Mouse (Mus musculus) adrenal gland, postnatal 10 days (tissue): Measurements from ENCODE around the gene Tnpo3. TPM values are rescaled to one million over a fixed set of nuclear protein-coding genes. Genes with fewer than 3 reads are reported as not detected.
A peak's percentile ranks its signal among the peaks of the same experiment; 100 is the strongest.

Experiments
- DNase-seq: peaks from one replicate; pipeline ENCODE4 v3.0.0; 2021; ENCODE audit warnings: mixed read lengths
- total RNA-seq, 2 experiments: library from RNA; stranded (reverse); gene quantifications; 2 replicates each; pipeline ENCODE4 v1.2.3; 2021

Tnpo3 gene
- total RNA-seq, 2 experiments from 2014 or later: 48.8 to 61.1 TPM

- no peak for DNase-seq
Observed at GRCm38 (mm10) chr6:29527361-29528164, 82.1 kb downstream of the Tnpo3 start.

GRCm38 (mm10) chr6:29526281-29527251 is 83.1 kb downstream of the Tnpo3 start, which contains the start of gene Irf5:
TSS of gene Irf5 (plus strand) at chr6:29526625.
- peak; percentile 50 for DNase-seq

- DNase-seq: no peak
Observed at GRCm38 (mm10) chr6:29525256-29525655, 84.4 kb downstream of the Tnpo3 start.

GRCm38 (mm10) chr6:29524034-29524489 is 85.6 kb downstream of the Tnpo3 start:
- no peak for DNase-seq

- no peak for DNase-seq
Observed at GRCm38 (mm10) chr6:29523301-29524033, 86.2 kb downstream of the Tnpo3 start.

GRCm38 (mm10) chr6:29522626-29523300 is 86.9 kb downstream of the Tnpo3 start:
- DNase-seq: no peak

GRCm38 (mm10) chr6:29517139-29517538 is 92.5 kb downstream of the Tnpo3 start:
- peak; percentile 84 for DNase-seq

GRCm38 (mm10) chr6:29513284-29513683 is 96.4 kb downstream of the Tnpo3 start:
- peak; percentile 39 for DNase-seq

GRCm38 (mm10) chr6:29509086-29509485 is 100.6 kb downstream of the Tnpo3 start:
- no peak for DNase-seq

GRCm38 (mm10) chr6:29507447-29508309 is 102.0 kb downstream of the Tnpo3 start, which contains the start of gene Kcp:
TSS of gene Kcp (minus strand) at chr6:29507952.
- peak; percentile 43 for DNase-seq

GRCm38 (mm10) chr6:29506834-29507233 is 102.9 kb downstream of the Tnpo3 start:
- no peak for DNase-seq

- no peak for DNase-seq
Observed at GRCm38 (mm10) chr6:29505493-29505892, 104.2 kb downstream of the Tnpo3 start.

GRCm38 (mm10) chr6:29501599-29501998 is 108.1 kb downstream of the Tnpo3 start:
- DNase-seq: no peak

GRCm38 (mm10) chr6:29500810-29501209 is 108.9 kb downstream of the Tnpo3 start:
- no peak for DNase-seq

GRCm38 (mm10) chr6:29500177-29500576 is 109.5 kb downstream of the Tnpo3 start:
- DNase-seq: no peak

GRCm38 (mm10) chr6:29497791-29498190 is 111.9 kb downstream of the Tnpo3 start:
- DNase-seq: no peak

GRCm38 (mm10) chr6:29496270-29496669 is 113.4 kb downstream of the Tnpo3 start:
- no peak for DNase-seq

GRCm38 (mm10) chr6:29494101-29494500 is 115.6 kb downstream of the Tnpo3 start:
- peak; percentile 78 for DNase-seq
